Mouse (Mus musculus) liver, embryonic 16.5 days (tissue): ENCODE results near the gene Dok4. TPM values are rescaled to one million over a fixed set of nuclear protein-coding genes. Genes with fewer than 3 reads are reported as not detected.

Source experiments
- ATAC-seq: fragments of 200-750 bp; cut with Nextera tagmentation; 2 replicates; pipeline ENCODE4 v1.8.0; 2017; ENCODE audit warnings: low read depth, mild to moderate bottlenecking, moderate number of reproducible peaks, moderate library complexity
- H3K27ac ChIP-seq: fragments of 300-500 bp; sonication (generic); 2 replicates; pipeline ENCODE4 v1.5.1; 2014; ENCODE audit warnings: mild to moderate bottlenecking, low read length
- H3K27me3 ChIP-seq: fragments of 300-500 bp; sonication (generic); 2 replicates; pipeline ENCODE4 v1.6.1; 2014; ENCODE audit warnings: low read depth, low read length, mixed read lengths; ENCODE audit not compliant: control insufficient read depth, insufficient read depth
- H3K36me3 ChIP-seq: fragments of 300-500 bp; sonication (generic); 2 replicates; pipeline ENCODE4 v1.6.1; 2014; ENCODE audit warnings: mild to moderate bottlenecking; ENCODE audit not compliant: control insufficient read depth, insufficient read depth
- H3K4me1 ChIP-seq: fragments of 300-500 bp; sonication (generic); 2 replicates; pipeline ENCODE4 v1.6.1; 2014; ENCODE audit warnings: low read depth, low read length, mixed read lengths; ENCODE audit not compliant: control insufficient read depth
- H3K4me2 ChIP-seq: fragments of 300-500 bp; sonication (generic); 2 replicates; pipeline ENCODE4 v1.6.1; 2014; ENCODE audit warnings: low read depth, low read length, mixed read lengths
- H3K4me3 ChIP-seq: fragments of 300-500 bp; sonication (generic); 2 replicates; pipeline ENCODE4 v1.5.1; 2014; ENCODE audit warnings: low read depth, mild to moderate bottlenecking, low read length
- H3K9ac ChIP-seq: fragments of 300-500 bp; sonication (generic); 2 replicates; pipeline ENCODE4 v1.6.1; 2014; ENCODE audit warnings: low read depth, low read length
- H3K9me3 ChIP-seq: fragments of 300-500 bp; sonication (generic); replicated peaks from 2 replicates; pipeline ENCODE4 v1.6.1; 2016; ENCODE audit warnings: low read length; ENCODE audit not compliant: control insufficient read depth
- WGBS: fragments of 180-500 bp; shearing (Covaris S2); extraction: QIAGEN DNeasy Blood & Tissue Kit; methylation state at CpG from one replicate; pipeline ENCODE4 v1.1.7; 2014; ENCODE audit not compliant: insufficient replicate concordance; 5-methylcytosine and 5-hydroxymethylcytosine counted together
- polyA plus RNA-seq: library from polyadenylated mRNA; unstranded; fragments of >200 nt; fragmentation: Nextera tagmentation; extraction: Ambion mirVana; gene quantifications from 2 replicates; pipeline ENCODE4 v1.2.1, GENCODE M21; 2015

Dok4 gene
- polyA plus RNA-seq, 1 experiment from 2014 or later = 9.4 TPM

- Histone ChIP-seq H3K36me3 (peaks cover 31% of the 10 kb centered on the region), H3K9me3 (no peaks in the 10 kb centered on the region), H3K4me2 (no peak overlapping the region), H3K4me3 (no peak overlapping the region), H3K4me1 (peaks cover 9% of the 10 kb centered on the region), H3K27me3 (no peaks in the 10 kb centered on the region), H3K27ac (no peak overlapping the region), H3K9ac (no peak overlapping the region)
- WGBS = 90% methylated on average over 2 of the region's 2 CpGs
- no peak for ATAC-seq
Observed at GRCm38 (mm10) chr8:94821381-94821780, 54.7 kb downstream of the Dok4 start.

- H3K4me1 ChIP-seq = peaks cover 9% of the 10 kb centered on the region
- H3K9me3 ChIP-seq = no peaks in the 10 kb centered on the region
- H3K27ac ChIP-seq = no peak overlapping the region
- peaks cover 24% of the 10 kb centered on the region for H3K36me3 ChIP-seq
- H3K4me3 ChIP-seq = no peak overlapping the region
- H3K27me3 ChIP-seq = no peaks in the 10 kb centered on the region
- no peak overlapping the region for H3K9ac ChIP-seq
- no peak overlapping the region for H3K4me2 ChIP-seq
- 83% methylated on average over 7 of the region's 7 CpGs for WGBS
- no peak for ATAC-seq
Observed at GRCm38 (mm10) chr8:94820553-94820952, 55.6 kb downstream of the Dok4 start.

- Histone ChIP-seq H3K4me3 (no peak overlapping the region), H3K9me3 (no peaks in the 10 kb centered on the region), H3K36me3 (peaks cover 17% of the 10 kb centered on the region), H3K4me1 (peaks cover 9% of the 10 kb centered on the region), H3K27ac (no peak overlapping the region), H3K4me2 (no peak overlapping the region), H3K27me3 (no peaks in the 10 kb centered on the region), H3K9ac (no peak overlapping the region)
- 39% methylated on average over 6 of the region's 6 CpGs for WGBS
- ATAC-seq = peak; percentile 41
Observed at GRCm38 (mm10) chr8:94819671-94820179, 56.4 kb downstream of the Dok4 start.

- H3K9ac ChIP-seq = no peak overlapping the region
- ATAC-seq = no peak
- no peak overlapping the region for H3K27ac ChIP-seq
- peaks cover 9% of the 10 kb centered on the region for H3K4me1 ChIP-seq
- H3K36me3 ChIP-seq = peaks cover 6% of the 10 kb centered on the region
- no peaks in the 10 kb centered on the region for H3K27me3 ChIP-seq
- H3K4me2 ChIP-seq = no peak overlapping the region
- WGBS = 53% methylated on average over 11 of the region's 11 CpGs
- no peaks in the 10 kb centered on the region for H3K9me3 ChIP-seq
- H3K4me3 ChIP-seq = no peak overlapping the region
Observed at GRCm38 (mm10) chr8:94817933-94818332, 58.2 kb downstream of the Dok4 start.

GRCm38 (mm10) chr8:94814556-94814955 lies 61.6 kb downstream of the Dok4 start:
- Histone ChIP-seq H3K27me3 (no peaks in the 10 kb centered on the region), H3K4me2 (no peak overlapping the region), H3K4me3 (no peak overlapping the region), H3K27ac (no peak overlapping the region), H3K36me3 (no peaks in the 10 kb centered on the region), H3K4me1 (no peaks in the 10 kb centered on the region; the same call in 1 of the 2 replicates), H3K9me3 (no peaks in the 10 kb centered on the region), H3K9ac (no peak overlapping the region)
- 0% methylated on average over 1 of the region's 1 CpGs for WGBS
- no peak for ATAC-seq

Other genes with a start within 250 kb of the Dok4 start
- gene Arl2bp, start 209.7 kb downstream of the Dok4 start, polyA plus RNA-seq = 19.0 and 19.5 TPM in 2 replicates
- 0.42 and 0.96 TPM in 2 replicates for gene Pllp, start 180.1 kb downstream of the Dok4 start, polyA plus RNA-seq
- gene Ccl22, start 130.7 kb downstream of the Dok4 start, polyA plus RNA-seq = 0.27 and 0.37 TPM in 2 replicates
- gene Cx3cl1, start 104.3 kb downstream of the Dok4 start, polyA plus RNA-seq = 0.47 and 0.71 TPM in 2 replicates
- gene Ccl17, start 65.9 kb downstream of the Dok4 start, polyA plus RNA-seq = not detected in 2 replicates
- gene Coq9, start 38.0 kb downstream of the Dok4 start, polyA plus RNA-seq = 55.3 and 61.8 TPM in 2 replicates
- 37.5 TPM in 2 replicates for gene Ciapin1, start 38.0 kb downstream of the Dok4 start, polyA plus RNA-seq
- 65.7 and 67.0 TPM in 2 replicates for gene Polr2c, start 18.9 kb downstream of the Dok4 start, polyA plus RNA-seq
- 1.4 and 1.6 TPM in 2 replicates for gene Ccdc102a, start 41.8 kb upstream of the Dok4 start, polyA plus RNA-seq
- gene Adgrg5, start 47.4 kb upstream of the Dok4 start, polyA plus RNA-seq = 0.37 and 0.39 TPM in 2 replicates
- 45.0 and 50.6 TPM in 2 replicates for gene Adgrg1, start 98.4 kb upstream of the Dok4 start, polyA plus RNA-seq
- gene Adgrg3, start 141.4 kb upstream of the Dok4 start, polyA plus RNA-seq = 8.3 and 9.1 TPM in 2 replicates
- 0.44 and 0.50 TPM in 2 replicates for gene Drc7, start 178.8 kb upstream of the Dok4 start, polyA plus RNA-seq
- 8.2 and 9.6 TPM in 2 replicates for gene Katnb1, start 204.9 kb upstream of the Dok4 start, polyA plus RNA-seq